Mouse (Mus musculus): ENCODE measurements around the gene Wdr59.
"Not testable (repeated sequence)": the region's sequence is repeated elsewhere in the genome, so short reads cannot be mapped to it uniquely, and the experiment has no call there.

Gene Wdr59

DNA sequence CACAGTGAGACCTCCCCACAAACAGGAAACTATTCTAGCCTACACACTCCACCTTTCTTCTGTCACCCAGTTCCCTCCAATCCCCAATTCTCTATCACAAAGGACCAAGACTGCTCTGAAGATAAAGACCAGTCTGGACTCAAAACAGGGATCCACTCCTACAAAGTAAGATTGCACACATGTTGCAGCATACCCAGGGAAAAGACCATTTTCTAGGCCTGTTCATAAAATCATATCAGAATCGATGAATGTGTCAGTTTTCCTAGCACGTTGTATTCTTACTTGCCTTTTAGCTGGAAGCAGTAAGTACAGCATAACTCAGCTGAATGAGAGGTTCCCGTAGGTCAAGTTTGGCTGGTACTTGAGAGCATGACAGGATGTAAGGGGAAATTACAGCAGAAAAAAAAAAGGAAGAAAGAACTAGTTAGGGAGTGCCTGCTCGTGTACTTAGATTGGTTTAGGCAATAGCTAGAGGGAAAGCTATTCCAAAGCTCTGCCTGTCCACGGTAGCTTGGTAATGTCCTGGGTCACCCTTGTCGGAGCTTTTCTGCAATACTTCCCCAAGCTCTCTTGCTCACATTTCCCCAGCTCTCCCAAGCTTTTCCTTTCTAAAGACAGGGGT lies 4.6 kb upstream of the Wdr59 start:
- POLR2A ChIA-PET, result interaction anchor here in 3 of 4 experiments (0.5 to 2.1 kb wide), 6 partner anchors 10 to 382 kb away, joined by 3 to 7 read pairs (median 4); partner anchors contain the start of gene Znrf1 (in 2 of the 3)
- CTCF ChIA-PET, result interaction anchor here in 2 of 4 experiments (0.6 to 0.7 kb wide), 2 partner anchors 10 to 14 kb away, joined by 3 read pairs; no protein-coding TSS in a partner anchor

DNA sequence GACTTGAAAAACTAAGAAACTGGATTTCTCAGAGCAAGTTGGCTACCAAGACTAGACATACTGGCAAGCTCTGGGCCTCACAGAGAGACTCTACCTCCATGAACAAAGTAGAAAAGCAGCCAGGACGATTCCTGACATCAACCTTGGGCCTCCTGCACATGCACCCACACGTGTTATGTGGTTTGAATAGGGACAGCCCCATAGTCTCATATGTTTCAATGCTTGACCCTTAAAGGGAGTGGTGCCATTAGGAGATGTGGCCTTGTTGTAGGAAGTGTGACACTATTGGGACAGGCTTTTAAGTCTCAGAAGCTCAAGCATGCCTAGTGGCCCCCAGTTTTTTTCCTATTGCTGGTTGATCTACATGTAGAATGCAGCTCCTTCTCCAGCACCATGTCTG lies 4.4 kb downstream of the Wdr59 start:
- ChIA-PET POLR2A (interaction anchor here in 2 of 4 experiments (0.6 to 1.2 kb wide), 2 partner anchors 9 to 282 kb away, joined by 3 to 5 read pairs; no protein-coding TSS in a partner anchor), CTCF (no interaction called here)

DNA sequence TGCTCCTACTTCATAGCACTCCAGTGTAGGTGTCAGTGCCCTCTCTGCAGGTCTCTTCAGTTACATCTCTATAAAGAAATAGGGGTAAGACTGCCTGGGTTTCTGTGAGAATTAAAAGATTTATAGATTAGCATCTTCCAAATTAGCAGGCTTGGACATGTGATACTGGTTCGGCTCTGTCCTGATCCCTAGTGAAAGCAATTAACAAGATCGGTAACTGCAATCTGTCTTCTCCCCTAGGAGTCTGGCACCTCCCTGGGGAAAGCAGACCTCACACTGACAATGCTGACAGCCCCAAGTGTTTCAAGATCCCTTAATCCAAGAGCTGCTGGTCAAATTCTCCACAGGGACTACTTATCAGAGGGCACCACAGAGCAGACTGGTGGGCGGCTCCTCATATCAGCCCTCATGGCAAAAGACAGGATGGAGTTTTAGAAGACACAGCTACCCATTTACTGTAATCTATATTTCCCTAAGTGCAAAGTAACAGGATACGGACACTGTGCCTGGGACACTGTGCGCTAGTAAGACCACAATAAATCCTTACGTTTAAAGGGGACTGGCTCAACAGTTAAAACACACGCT lies 5.3 kb downstream of the Wdr59 start:
- ChIA-PET CTCF (no interaction called here), POLR2A (interaction anchor here in 1 of 4 experiments (1.1 to 1.2 kb wide), 2 partner anchors 8 to 15 kb away, joined by 3 read pairs; no protein-coding TSS in a partner anchor)

DNA sequence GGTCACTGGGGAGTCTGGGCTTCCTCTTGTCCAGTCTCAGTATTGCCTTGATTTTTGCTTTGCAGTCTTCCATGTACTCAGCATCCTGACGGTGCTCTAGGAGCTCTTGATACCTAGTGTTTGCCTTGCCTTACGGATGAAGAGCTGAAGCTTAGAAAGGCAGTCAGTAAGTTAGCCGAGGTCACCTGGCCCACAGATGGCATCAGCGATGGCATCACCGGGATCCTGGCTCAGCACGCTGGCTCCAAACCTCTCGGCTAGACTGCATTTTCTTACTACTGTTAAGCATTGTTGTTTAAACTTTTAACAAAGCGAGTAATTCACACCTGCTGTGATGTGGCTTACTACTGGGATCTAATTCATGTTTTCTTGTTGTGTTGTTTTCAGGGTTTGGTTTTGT lies 8.4 kb downstream of the Wdr59 start:
- POLR2A ChIA-PET, result interaction anchor here in 2 of 4 experiments (1.2 to 2.8 kb wide), 4 partner anchors 8 to 79 kb away, joined by 3 to 12 read pairs (median 6); partner anchors contain the start of gene Wdr59 (in 2 of the 2)
- CTCF ChIA-PET, result no interaction called here

DNA sequence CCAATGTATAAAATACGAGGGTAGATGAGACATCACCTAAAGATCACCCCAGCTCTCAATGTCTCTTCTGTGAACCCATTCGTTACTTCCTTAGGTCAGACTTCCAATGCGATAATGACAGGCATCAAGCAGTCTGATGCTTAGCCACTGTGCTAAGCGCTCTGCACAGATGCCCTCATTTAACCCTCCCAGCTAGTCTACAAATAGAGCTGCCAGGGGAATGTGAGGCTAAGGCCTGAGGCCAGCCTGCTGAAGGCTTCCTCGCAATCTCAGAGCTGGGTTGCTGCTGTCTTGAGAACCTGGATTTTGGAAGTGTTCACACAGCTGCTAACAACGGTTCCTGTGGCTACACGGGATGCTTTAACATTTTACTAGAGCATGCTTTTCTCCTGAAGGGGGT lies 9.0 kb downstream of the Wdr59 start:
- POLR2A ChIA-PET, result interaction anchor here in 3 of 4 experiments (0.5 to 2.8 kb wide), 6 partner anchors 9 to 479 kb away, joined by 3 to 12 read pairs (median 6); partner anchors contain the start of genes Wdr59 (in 2 of the 3) and Adat1 (in 1 of the 3)
- CTCF ChIA-PET, result interaction anchor here in 3 of 4 experiments (0.5 to 0.6 kb wide), 3 partner anchors 13 to 27 kb away, joined by 3 to 4 read pairs (median 3); no protein-coding TSS in a partner anchor

DNA sequence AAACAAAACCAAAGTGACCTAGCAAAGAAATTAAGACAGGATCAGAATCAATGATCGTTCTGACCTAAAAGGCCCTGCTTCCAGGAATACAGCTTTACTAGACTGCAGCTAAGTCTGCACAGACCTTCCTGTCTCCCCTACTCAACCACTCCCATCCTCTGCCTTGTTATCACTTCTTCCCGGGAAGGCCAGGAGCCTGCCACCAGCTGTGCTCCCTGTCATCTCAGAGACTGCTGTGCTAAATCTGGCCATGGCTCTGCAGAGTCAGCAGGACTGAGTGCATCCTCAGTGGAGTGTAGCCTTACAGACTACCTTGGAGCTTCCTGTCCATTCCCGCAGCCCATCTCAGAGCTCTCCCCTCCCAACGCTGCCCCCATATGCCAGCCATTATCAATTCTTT lies 11.5 kb downstream of the Wdr59 start:
- ChIA-PET CTCF (interaction anchor here (0.5 to 1.3 kb wide), 4 partner anchors 71 to 132 kb away, joined by 3 to 7 read pairs (median 4); no protein-coding TSS in a partner anchor), POLR2A (no interaction called here)

DNA sequence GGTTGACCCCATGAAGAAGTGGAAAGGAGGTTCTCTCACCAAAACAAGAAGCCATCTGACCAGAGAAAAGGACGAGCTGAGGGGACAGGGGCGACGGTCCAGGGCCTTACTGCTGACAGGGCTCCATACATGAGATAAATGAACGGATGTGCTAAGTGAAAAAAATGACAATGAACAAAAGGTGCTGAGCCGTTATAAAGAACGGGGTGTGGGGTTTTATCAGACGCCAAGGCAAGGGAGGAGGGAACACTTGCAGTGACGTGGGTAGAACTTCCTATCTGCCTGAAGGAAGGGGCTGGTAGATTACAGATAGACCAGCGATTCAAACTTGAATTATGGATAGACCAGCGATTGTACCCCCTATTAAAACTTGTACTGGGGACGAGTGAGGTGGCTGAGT lies 12.6 kb downstream of the Wdr59 start:
- ChIA-PET POLR2A (interaction anchor here in 2 of 4 experiments (0.5 to 1.8 kb wide), 3 partner anchors 9 to 223 kb away, joined by 3 to 5 read pairs (median 4); no protein-coding TSS in a partner anchor), CTCF (interaction anchor here in 1 of 4 experiments (0.6 kb wide), 2 partner anchors 70 to 1396 kb away, joined by 4 to 5 read pairs; no protein-coding TSS in a partner anchor)

DNA sequence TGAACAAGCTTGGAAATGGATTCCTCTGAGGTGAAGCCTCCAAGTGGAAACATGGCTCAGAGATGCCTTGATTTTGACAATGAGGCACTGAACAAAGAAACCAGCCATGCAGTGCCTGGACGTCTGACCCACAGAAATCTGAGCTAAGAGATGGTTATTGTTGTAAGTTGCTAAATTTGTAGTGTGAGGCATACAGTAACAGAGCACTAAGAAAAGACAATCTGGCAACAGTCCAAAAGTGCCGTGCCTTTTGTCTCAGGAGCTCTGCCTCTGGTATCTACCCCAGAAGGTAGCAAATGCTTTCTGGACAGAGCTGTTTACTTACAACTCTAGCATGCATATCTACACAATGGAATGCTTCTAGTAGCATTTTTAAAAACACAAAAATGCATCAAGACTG lies 13.3 kb downstream of the Wdr59 start:
- ChIA-PET CTCF (no interaction called here), POLR2A (interaction anchor here in 3 of 4 experiments (0.5 to 1.8 kb wide), 5 partner anchors 8 to 240 kb away, joined by 3 to 5 read pairs (median 4); partner anchors contain the start of gene Wdr59 (in 1 of the 3))

DNA sequence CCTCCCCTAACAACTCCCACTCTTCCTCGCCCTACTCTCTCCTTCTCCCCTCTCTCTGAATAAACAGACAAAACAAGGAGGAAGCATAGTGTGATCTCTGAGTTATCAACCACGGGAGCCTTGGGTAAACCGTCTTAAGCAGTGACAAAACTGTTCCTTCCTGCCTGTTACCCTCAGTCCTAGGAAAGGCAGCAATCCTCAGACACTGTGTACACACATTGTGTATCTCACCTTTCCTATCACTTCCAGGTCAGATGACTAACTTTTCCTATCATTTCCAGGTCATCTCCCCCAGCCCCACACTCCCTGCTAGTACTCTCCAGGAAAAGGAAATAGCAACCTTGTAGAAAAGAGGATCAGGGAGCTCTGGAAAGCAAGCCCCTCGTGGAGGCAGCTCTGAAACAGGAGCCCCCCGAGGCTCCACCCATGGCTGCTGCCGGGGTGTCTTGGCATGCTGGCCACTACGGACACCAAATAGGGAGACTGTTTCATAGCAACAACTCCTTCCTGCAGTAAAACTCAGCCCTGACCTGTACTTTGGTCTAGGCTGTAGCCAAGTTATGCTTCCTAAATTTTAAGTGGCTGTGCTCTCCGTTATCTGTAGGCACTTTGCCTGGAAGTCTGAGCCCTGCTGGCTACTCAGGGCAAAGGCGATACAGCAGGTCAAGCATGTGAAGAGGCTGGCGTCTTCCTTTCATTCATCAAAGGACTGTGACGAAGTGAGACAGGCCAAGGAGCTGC lies 20.0 kb downstream of the Wdr59 start:
- POLR2A ChIA-PET, result no interaction called here
- CTCF ChIA-PET, result interaction anchor here in 2 of 4 experiments (0.6 kb wide), 2 partner anchors 352 to 377 kb away, joined by 4 read pairs; partner anchors contain the start of gene Cfdp1 (in 1 of the 2)

DNA sequence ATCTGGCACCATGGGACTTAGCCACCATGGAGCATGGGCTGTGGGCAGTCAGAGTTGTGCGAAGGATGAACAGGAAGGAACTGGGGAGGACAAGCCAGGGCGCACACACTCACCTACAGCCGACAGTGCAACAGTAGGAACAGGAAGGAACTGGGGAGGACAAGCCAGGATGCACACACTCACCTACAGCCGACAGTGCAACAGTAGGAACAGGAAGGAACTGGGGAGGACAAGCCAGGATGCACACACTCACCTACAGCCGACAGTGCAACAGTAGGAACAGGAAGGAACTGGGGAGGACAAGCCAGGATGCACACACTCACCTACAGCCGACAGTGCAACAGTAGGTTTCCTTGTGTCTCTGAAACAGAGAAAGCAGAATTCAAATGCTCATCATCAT lies 23.6 kb downstream of the Wdr59 start:
- CTCF ChIA-PET, result interaction anchor here in 1 of 4 experiments (0.8 kb wide), 1 partner anchor 163 kb away, joined by 3 read pairs; no protein-coding TSS in a partner anchor
- POLR2A ChIA-PET, result not testable (repeated sequence)

DNA sequence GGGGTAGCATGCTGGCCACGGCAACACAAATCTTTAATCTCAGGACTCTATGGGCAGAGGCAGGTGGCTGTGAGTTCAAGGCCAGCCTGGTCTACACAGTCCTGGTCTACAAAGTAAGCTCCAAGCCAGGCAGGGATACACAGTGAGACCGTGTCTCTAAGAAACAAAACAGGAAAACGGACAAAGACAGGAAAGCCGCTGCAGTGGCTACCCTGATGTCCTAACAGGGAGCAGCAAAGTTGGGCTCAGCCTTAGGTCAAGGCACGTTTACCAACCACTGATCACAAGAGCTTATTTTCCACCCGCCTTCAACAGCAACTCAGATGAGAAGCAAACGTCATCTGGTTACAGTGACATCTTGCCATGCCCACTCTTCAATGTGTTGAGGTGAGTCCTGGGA lies 25.6 kb downstream of the Wdr59 start:
- ChIA-PET CTCF (no interaction called here), POLR2A (interaction anchor here in 1 of 4 experiments (0.8 to 1.0 kb wide), 3 partner anchors 9 to 112 kb away, joined by 3 to 4 read pairs (median 3); no protein-coding TSS in a partner anchor)

DNA sequence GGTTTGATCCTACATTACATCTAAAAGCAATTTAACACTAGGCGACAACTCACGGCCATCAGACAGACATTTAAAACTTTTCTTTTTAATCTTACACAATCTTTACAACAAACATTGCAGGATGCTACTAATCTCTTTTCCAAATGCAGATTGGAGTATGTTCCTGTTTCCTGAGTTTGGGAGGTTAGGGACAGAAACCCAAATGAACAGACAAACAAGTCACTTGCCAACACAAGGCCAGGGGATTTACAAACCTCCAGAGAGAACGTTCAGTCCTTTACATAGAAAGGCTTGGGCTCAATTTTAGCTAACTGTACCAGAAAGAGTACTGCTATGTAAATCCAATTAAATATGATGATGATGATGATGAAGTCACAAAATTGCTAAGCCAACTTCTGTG lies 28.7 kb downstream of the Wdr59 start:
- POLR2A ChIA-PET, result interaction anchor here in 1 of 4 experiments (0.6 kb wide), 1 partner anchor 149 kb away, joined by 3 read pairs; no protein-coding TSS in a partner anchor
- CTCF ChIA-PET, result no interaction called here

DNA sequence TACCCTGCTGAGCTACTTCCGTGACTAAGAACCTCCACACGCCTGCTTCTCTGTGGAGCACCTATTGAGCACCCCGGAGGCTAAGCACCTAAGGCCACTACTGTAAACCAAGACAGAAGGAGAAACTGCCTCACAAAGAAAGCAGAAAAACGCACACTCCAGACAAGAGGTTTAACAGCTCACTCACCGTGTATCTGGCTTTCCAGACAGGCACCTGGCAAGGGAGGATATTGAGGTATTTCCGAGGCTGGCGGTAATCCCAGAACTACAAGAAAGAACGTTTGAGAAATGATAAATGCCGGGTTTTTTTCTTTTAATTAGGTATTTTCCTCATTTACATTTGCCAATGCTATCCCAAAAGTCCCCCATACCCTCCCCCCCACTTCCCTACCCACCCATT lies 29.4 kb downstream of the Wdr59 start:
- CTCF ChIA-PET, result no interaction called here

DNA sequence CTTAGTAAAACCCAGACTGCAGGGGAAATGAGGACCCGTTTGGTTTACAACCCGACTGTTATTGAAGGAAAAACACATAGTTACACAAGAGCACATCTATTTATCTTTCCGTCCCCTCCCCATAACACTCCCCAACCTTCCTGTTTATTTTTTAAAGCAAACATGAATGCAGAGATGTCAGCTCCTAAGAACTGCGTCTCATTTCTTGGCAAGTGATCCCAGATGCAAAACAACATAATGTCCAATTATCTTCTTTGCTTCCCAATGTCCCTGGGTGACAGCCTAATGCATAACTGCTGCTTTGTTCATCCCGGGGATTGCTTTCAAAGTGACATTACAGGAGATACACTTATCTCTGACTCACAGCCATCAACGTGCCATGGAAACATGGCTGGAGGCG lies 30.7 kb downstream of the Wdr59 start:
- ChIA-PET CTCF (no interaction called here), POLR2A (interaction anchor here in 1 of 4 experiments (1.0 to 1.4 kb wide), 2 partner anchors 22 to 45 kb away, joined by 3 read pairs; partner anchors contain the start of gene Znrf1)

More for the DNA sequence above, 29.4 kb downstream of the Wdr59 start:
- POLR2A ChIA-PET, result no interaction called here

DNA sequence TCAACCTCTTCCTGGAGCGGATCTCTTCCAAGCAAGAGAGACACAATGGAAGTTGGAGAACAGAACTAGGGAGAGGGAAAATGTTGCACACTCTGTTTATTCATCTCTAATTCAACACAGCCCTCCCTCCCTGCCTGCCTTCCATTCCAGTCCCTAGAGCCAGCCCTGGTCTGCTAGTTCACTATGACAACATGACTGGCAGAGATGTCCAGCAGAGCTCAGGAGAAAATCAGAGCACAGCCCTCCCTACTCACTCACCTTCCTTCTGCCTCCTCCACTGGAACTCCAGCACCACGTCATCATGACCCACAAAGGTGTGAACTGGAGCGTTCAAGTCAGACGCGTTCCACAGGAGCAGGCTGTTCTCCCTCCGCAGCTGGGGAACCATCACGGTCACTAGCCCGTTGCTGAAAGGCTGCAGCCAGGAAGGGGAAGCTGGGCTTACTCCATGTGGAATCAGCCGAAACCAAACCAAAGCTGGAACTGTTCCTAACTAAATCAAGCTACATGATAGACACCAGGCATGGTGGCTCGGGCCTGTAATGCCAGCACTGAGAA lies 31.8 kb downstream of the Wdr59 start:
- CTCF ChIA-PET, result interaction anchor here in 2 of 4 experiments (0.6 to 0.7 kb wide), 2 partner anchors 23 to 33 kb away, joined by 4 read pairs; no protein-coding TSS in a partner anchor
- POLR2A ChIA-PET, result interaction anchor here in 1 of 4 experiments (0.6 to 1.4 kb wide), 3 partner anchors 23 to 1328 kb away, joined by 3 read pairs; partner anchors contain the start of gene Znrf1

DNA sequence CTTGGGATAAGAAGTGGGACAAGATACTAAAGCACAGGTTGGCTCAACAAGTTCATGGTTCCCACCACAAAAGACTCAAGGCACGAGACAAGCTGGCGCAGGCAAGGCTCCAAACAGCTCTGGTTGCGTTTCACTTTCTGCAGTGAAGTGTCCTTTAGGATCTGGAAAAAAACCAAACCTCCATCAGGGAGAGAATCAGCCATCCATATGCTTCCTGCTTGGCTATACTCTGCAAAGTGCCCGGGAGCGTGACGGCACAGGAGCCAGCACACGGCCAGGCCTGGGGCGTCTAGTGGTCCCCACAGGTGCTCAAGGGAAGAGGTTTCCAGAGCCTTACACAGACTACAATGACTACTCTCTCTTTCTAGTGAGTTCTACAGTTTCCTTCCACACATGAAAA lies 41.2 kb downstream of the Wdr59 start:
- ChIA-PET CTCF (no interaction called here), POLR2A (no interaction called here)

DNA sequence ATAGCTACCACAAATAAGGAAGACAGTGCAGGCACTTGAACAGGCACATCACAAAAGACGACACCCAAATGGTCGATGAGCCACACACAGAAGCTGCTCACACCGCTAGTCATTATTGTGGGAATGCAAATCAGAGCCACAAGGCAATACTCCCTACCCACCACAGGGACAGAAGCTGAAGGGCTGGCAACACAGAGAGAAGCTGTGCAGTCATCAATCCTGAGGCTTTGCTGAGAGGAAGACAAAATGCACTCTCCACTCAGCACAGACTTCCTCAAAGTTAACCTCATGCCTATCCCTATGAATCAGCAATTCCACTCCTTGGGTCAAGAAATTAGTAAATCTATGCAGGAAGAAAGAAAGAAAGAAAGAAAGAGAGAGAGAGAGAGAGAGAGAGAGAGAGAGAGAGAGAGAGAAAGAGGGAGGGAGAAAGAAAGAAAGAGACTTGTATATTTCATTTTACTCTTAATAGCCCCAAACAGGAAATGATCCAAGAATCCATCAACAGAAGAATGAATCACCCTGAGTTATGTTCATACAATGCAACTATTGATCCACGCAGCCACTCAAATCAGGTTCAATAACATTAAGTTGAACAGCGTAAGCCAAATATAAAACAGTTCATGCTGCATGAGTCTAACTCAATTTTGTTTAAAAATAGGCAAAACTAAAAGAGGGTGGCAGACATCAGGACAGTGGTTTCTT lies 44.0 kb downstream of the Wdr59 start:
- POLR2A ChIA-PET, result interaction anchor here in 1 of 4 experiments (1.0 kb wide), 1 partner anchor 21 kb away, joined by 3 read pairs; no protein-coding TSS in a partner anchor
- CTCF ChIA-PET, result no interaction called here

All from embryonic stem cell, embryonic (primary cell).